Mouse (Mus musculus): ENCODE results near the gene Ppp2r5e. TPM values are rescaled to one million over a fixed set of nuclear protein-coding genes. Genes with fewer than 3 reads are reported as not detected.
"Not testable (repeated sequence)": the region's sequence is repeated elsewhere in the genome, so short reads cannot be mapped to it uniquely, and the experiment has no call there.

The Ppp2r5e gene
- polyA plus RNA-seq, 1 experiment from 2014 or later = 13.6 TPM

DNA sequence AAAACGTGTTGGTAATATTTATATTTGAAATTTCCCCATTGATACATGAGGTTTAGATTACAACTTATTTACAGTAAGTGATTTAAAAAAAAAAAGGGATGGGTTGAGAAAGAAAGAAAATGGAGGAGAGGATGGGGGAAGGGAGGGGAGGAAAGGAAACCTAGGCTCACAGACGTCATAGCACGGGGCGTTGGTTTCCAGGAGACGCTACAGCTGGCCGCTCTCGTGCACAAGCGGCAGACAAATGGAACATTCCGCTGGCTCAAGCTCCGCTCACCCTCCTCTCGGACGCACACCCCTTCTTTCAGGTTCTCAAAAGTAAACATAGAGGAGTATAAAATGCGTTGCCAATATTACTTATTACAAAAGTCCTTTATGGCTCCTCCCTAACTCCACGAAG, 146.0 kb downstream of the Ppp2r5e start:
- no peak overlapping the region for H3K27ac ChIP-seq (ENCODE audit: low read depth)
- no peaks in the 10 kb centered on the region for H3K27me3 ChIP-seq (replicated peaks; ENCODE audit: control insufficient read depth, insufficient read depth, low read length)
- H3K4me1 ChIP-seq (replicated peaks; ENCODE audit: control insufficient read depth, insufficient read depth, low read length) = no peaks in the 10 kb centered on the region
- H3K4me2 ChIP-seq (ENCODE audit: low read length) = no peak overlapping the region
- H3K36me3 ChIP-seq (ENCODE audit: control insufficient read depth, insufficient read depth, low read length) = peaks cover 36% of the 10 kb centered on the region
- DNase-seq (ENCODE audit: low spot score) (no peak), ATAC-seq (replicated peaks; ENCODE audit: low FRiP score, low TSS enrichment, low read depth) (no peak)
- no peaks in the 10 kb centered on the region for H3K9me3 ChIP-seq (ENCODE audit: control insufficient read depth, low read length)
- WGBS = 54% methylated on average over 14 of the region's 14 CpGs
- H3K4me3 ChIP-seq (ENCODE audit: low read depth, low read length) = no peak overlapping the region
- H3K9ac ChIP-seq (ENCODE audit: low read length) = no peak overlapping the region

DNA sequence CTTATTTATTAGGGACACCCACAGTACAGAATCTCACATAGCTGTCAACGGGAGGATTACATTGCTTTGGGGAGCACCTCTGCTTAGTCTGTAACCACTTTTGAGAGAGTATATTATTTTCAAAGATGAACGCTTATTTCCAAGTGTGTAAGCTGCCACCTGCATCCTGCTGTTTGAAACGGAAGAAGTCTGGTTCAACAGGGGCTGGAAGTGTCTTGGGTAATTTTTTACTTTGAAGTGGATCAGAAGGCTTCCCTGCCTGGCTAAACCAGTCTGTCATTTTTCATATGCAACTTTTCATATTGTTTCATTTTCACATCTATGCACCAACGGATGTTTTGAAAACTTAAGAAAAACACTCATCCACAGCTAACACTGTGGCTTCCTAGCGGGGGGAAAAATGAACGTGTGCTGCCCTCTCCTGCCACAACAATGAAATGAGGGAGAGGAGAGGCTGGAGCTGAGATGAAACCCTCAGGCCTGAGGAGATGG, 146.5 kb downstream of the Ppp2r5e start:
- H3K4me2 ChIP-seq (ENCODE audit: low read length) = no peak overlapping the region
- no peak overlapping the region for H3K9ac ChIP-seq (ENCODE audit: low read length)
- 49% methylated on average over 6 of the region's 6 CpGs for WGBS
- no peaks in the 10 kb centered on the region for H3K4me1 ChIP-seq (replicated peaks; ENCODE audit: control insufficient read depth, insufficient read depth, low read length)
- DNase-seq (ENCODE audit: low spot score) (no peak), ATAC-seq (replicated peaks; ENCODE audit: low FRiP score, low TSS enrichment, low read depth) (no peak)
- H3K36me3 ChIP-seq (ENCODE audit: control insufficient read depth, insufficient read depth, low read length) = peaks cover 36% of the 10 kb centered on the region
- H3K4me3 ChIP-seq (ENCODE audit: low read depth, low read length) = no peak overlapping the region
- no peaks in the 10 kb centered on the region for H3K27me3 ChIP-seq (replicated peaks; ENCODE audit: control insufficient read depth, insufficient read depth, low read length)
- H3K27ac ChIP-seq (ENCODE audit: low read depth) = no peak overlapping the region
- H3K9me3 ChIP-seq (ENCODE audit: control insufficient read depth, low read length) = no peaks in the 10 kb centered on the region

DNA sequence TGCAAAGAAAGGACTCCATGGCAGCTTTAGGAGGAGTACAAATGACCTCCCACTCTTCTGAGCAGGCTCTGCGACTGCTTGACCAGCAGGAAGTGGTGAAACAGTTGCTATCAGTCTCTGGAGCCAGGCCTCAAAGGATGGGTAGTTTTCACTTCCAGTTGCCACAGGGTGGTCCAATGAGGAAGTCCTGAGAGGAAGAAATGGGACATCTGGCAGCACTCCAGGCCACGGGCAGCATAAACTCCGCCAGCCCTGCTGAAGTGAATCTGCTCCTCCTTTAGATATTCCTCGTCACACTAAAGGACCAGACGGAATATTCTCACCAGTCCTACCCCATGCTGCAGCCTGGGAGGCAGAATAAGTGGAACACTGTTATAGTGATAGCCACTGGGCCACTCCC, 147.1 kb downstream of the Ppp2r5e start:
- Histone ChIP-seq H3K9ac (ENCODE audit: low read length) (no peak overlapping the region), H3K4me3 (ENCODE audit: low read depth, low read length) (no peak overlapping the region), H3K9me3 (ENCODE audit: control insufficient read depth, low read length) (no peaks in the 10 kb centered on the region), H3K27ac (ENCODE audit: low read depth) (no peak overlapping the region), H3K36me3 (ENCODE audit: control insufficient read depth, insufficient read depth, low read length) (peaks cover 35% of the 10 kb centered on the region), H3K27me3 (replicated peaks; ENCODE audit: control insufficient read depth, insufficient read depth, low read length) (no peaks in the 10 kb centered on the region), H3K4me2 (ENCODE audit: low read length) (no peak overlapping the region), H3K4me1 (replicated peaks; ENCODE audit: control insufficient read depth, insufficient read depth, low read length) (no peaks in the 10 kb centered on the region)
- no peak for ATAC-seq (replicated peaks; ENCODE audit: low FRiP score, low TSS enrichment, low read depth)
- DNase-seq (ENCODE audit: low spot score) = no peak
- WGBS = 62% methylated on average over 5 of the region's 5 CpGs

DNA sequence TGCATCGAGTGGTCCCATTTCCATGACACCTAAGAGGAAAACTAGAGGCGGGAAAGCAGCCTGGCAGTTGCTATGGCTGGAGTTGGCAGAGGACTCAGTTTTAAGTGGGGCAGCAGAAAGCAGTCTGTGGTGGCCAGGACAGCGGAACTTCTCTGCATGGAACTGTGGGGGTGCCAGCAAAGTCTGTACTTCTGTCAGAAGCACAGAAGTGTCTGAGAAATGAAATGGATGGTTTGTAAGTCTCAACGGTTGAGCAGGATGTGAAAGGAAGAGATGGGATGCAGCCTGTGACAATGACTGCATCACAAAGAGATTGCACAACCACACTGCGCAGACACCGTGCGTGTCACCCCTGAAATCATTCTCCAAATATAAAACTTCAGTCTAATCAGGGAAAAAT, 149.8 kb downstream of the Ppp2r5e start:
- Histone ChIP-seq H3K9ac (ENCODE audit: low read length) (no peak overlapping the region), H3K4me2 (ENCODE audit: low read length) (no peak overlapping the region), H3K27me3 (replicated peaks; ENCODE audit: control insufficient read depth, insufficient read depth, low read length) (no peaks in the 10 kb centered on the region), H3K4me1 (replicated peaks; ENCODE audit: control insufficient read depth, insufficient read depth, low read length) (no peaks in the 10 kb centered on the region), H3K4me3 (ENCODE audit: low read depth, low read length) (no peak overlapping the region), H3K36me3 (ENCODE audit: control insufficient read depth, insufficient read depth, low read length) (peaks cover 9% of the 10 kb centered on the region), H3K27ac (ENCODE audit: low read depth) (no peak overlapping the region), H3K9me3 (ENCODE audit: control insufficient read depth, low read length) (no peaks in the 10 kb centered on the region)
- DNase-seq (ENCODE audit: low spot score) (no peak), ATAC-seq (replicated peaks; ENCODE audit: low FRiP score, low TSS enrichment, low read depth) (no peak)
- 87% methylated on average over 7 of the region's 7 CpGs for WGBS

DNA sequence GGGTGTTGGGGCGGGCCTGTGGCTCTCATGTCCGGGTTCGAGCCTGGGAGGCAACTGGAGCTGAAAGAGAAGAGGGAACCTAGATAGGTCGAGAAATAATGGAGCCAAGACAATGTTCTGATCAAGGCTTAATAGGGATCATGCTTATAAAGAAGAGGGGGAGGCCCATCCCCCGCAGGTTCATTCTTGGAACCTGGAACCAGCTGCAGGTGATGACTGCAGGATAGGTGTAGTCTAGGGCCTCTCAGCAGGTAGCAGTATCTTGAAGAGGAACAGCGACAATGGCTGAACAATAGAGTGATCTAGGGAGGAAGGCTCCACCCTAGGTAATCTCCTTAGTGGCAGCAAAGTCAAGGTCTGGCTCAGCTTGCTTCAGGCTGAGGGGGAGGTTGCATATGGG, 163.6 kb downstream of the Ppp2r5e start:
- H3K4me3 ChIP-seq (ENCODE audit: low read depth, low read length) = not testable (repeated sequence)
- 79% methylated on average over 6 of the region's 6 CpGs for WGBS

DNA sequence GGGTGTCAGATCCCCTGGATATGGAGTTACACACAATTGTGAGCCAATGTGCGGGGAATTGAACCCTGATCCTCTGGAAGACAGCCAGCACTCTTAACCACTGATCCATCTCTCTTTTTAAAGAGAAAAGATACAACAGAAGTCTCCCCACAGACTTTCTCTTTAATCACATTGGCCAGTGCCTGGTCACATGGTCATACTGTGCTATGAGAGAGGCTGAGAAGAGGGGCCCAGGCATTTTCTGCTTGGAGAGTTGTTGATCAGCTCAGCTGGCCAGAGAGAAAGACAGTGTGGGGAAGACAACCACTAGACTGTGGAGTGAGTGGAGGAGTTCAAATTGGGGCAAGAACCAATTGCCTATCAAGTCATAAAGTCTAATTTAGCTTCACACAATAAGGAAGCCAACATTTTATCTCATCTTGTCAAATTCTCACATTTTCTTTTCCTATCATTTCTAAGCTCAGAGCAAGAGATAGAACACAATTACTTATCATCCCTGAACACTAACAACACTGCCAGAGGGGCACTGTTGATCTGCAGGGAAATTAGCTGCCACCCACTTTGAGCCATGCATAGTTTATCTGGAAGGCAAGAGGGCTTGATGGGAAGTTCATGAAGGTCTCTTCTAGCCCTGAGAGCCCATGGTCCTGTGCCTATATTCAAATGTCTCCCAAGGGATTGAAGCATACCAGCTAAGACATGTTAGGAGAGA, 166.2 kb downstream of the Ppp2r5e start:
- H3K4me3 ChIP-seq (ENCODE audit: low read depth, low read length) = no peak overlapping the region
- no peak overlapping the region for H3K4me2 ChIP-seq (ENCODE audit: low read length)
- H3K9ac ChIP-seq (ENCODE audit: low read length) = no peak overlapping the region
- WGBS = 77% methylated on average over 1 of the region's 1 CpGs
- no peak overlapping the region for H3K27ac ChIP-seq (ENCODE audit: low read depth)
- ATAC-seq (replicated peaks; ENCODE audit: low FRiP score, low TSS enrichment, low read depth) (no peak), DNase-seq (ENCODE audit: low spot score) (no peak)
- no peaks in the 10 kb centered on the region for H3K4me1 ChIP-seq (replicated peaks; ENCODE audit: control insufficient read depth, insufficient read depth, low read length)
- H3K36me3 ChIP-seq (ENCODE audit: control insufficient read depth, insufficient read depth, low read length) = no peaks in the 10 kb centered on the region
- H3K27me3 ChIP-seq (replicated peaks; ENCODE audit: control insufficient read depth, insufficient read depth, low read length) = no peaks in the 10 kb centered on the region
- no peaks in the 10 kb centered on the region for H3K9me3 ChIP-seq (ENCODE audit: control insufficient read depth, low read length)

More for the DNA sequence above, 163.6 kb downstream of the Ppp2r5e start:
- H3K9me3 ChIP-seq (ENCODE audit: control insufficient read depth, low read length); DNase-seq (ENCODE audit: low spot score); ATAC-seq (replicated peaks; ENCODE audit: low FRiP score, low TSS enrichment, low read depth); H3K27ac ChIP-seq (ENCODE audit: low read depth); H3K36me3 ChIP-seq (ENCODE audit: control insufficient read depth, insufficient read depth, low read length); H3K9ac ChIP-seq (ENCODE audit: low read length); H3K4me2 ChIP-seq (ENCODE audit: low read length); H3K27me3 ChIP-seq (replicated peaks; ENCODE audit: control insufficient read depth, insufficient read depth, low read length); H3K4me1 ChIP-seq (replicated peaks; ENCODE audit: control insufficient read depth, insufficient read depth, low read length): not testable (repeated sequence)

DNA sequence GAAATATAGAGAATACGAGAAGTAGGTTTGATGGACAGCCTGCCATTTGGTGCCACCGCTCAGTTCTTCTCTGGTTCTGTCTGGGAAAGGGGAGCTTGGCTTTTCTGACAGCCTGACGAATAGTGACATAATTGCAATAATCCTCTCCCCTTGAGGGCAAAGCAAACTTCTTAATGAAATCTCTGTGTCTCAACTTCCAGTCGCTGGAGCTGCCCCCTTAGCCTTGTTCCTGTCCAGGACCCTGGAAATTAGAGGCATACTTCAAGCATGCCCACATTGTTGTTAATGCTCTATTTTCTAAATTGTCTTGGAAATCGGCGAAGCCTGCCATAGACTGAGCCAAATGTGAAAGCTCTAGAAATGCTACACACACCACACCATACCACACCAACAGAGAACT, 167.3 kb downstream of the Ppp2r5e start:
- no peaks in the 10 kb centered on the region for H3K9me3 ChIP-seq (ENCODE audit: control insufficient read depth, low read length)
- ATAC-seq (replicated peaks; ENCODE audit: low FRiP score, low TSS enrichment, low read depth) (no peak), DNase-seq (ENCODE audit: low spot score) (no peak)
- no peak overlapping the region for H3K4me2 ChIP-seq (ENCODE audit: low read length)
- H3K27me3 ChIP-seq (replicated peaks; ENCODE audit: control insufficient read depth, insufficient read depth, low read length) = no peaks in the 10 kb centered on the region
- H3K36me3 ChIP-seq (ENCODE audit: control insufficient read depth, insufficient read depth, low read length) = no peaks in the 10 kb centered on the region
- H3K4me1 ChIP-seq (replicated peaks; ENCODE audit: control insufficient read depth, insufficient read depth, low read length) = no peaks in the 10 kb centered on the region
- 85% methylated on average over 6 of the region's 6 CpGs for WGBS
- no peak overlapping the region for H3K9ac ChIP-seq (ENCODE audit: low read length)
- H3K27ac ChIP-seq (ENCODE audit: low read depth) = no peak overlapping the region
- H3K4me3 ChIP-seq (ENCODE audit: low read depth, low read length) = no peak overlapping the region

DNA sequence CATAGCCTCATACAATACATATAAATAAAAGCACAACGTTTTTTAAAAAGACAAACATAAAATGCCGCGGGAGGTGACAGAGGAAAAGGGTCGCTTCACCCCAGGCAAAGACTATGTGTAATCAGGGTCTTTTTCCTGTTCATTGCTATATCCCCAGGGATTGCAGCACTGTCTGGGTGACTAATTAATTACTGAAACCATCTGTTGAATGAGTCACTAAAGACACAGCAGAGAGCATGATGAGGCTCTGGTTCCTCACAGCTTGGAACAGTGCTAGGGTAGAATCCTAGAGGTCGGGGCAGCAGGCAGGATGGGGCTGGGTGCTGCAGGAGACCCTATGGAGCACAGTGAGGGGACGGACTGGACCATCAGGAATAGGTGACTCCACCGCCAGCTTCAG, 170.2 kb downstream of the Ppp2r5e start:
- DNase-seq (ENCODE audit: low spot score) (no peak), ATAC-seq (replicated peaks; ENCODE audit: low FRiP score, low TSS enrichment, low read depth) (no peak)
- Histone ChIP-seq H3K4me3 (ENCODE audit: low read depth, low read length) (no peak overlapping the region), H3K9ac (ENCODE audit: low read length) (no peak overlapping the region), H3K27me3 (replicated peaks; ENCODE audit: control insufficient read depth, insufficient read depth, low read length) (no peaks in the 10 kb centered on the region), H3K27ac (ENCODE audit: low read depth) (no peak overlapping the region), H3K4me2 (ENCODE audit: low read length) (no peak overlapping the region), H3K36me3 (ENCODE audit: control insufficient read depth, insufficient read depth, low read length) (no peaks in the 10 kb centered on the region), H3K4me1 (replicated peaks; ENCODE audit: control insufficient read depth, insufficient read depth, low read length) (no peaks in the 10 kb centered on the region), H3K9me3 (ENCODE audit: control insufficient read depth, low read length) (no peaks in the 10 kb centered on the region)
- whole genome bisulfite sequencing = 88% methylated on average over 7 of the region's 7 CpGs

DNA sequence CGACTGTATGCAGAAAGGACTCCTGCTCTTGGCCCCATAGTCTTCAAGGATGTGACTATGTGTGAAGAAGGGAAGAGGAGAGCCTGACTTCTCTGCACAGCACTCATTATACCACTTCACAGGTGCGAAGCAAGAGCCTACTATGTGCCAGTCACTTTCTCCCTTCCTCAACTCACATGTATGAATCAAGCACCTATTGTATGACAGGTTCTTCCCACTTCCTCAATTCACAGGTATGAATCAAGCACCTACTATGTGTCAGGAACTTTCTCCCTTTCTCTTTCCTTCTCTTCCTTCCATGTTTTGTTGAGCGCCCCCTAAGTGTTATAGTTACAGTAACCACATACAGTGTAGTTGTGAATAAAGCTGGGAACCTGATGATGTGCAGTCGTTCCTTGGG, 171.2 kb downstream of the Ppp2r5e start:
- H3K9ac ChIP-seq (ENCODE audit: low read length) = no peak overlapping the region
- no peaks in the 10 kb centered on the region for H3K9me3 ChIP-seq (ENCODE audit: control insufficient read depth, low read length)
- H3K27me3 ChIP-seq (replicated peaks; ENCODE audit: control insufficient read depth, insufficient read depth, low read length) = no peaks in the 10 kb centered on the region
- no peak for ATAC-seq (replicated peaks; ENCODE audit: low FRiP score, low TSS enrichment, low read depth)
- 82% methylated on average over 4 of the region's 4 CpGs for WGBS
- H3K27ac ChIP-seq (ENCODE audit: low read depth) = no peak overlapping the region
- no peaks in the 10 kb centered on the region for H3K4me1 ChIP-seq (replicated peaks; ENCODE audit: control insufficient read depth, insufficient read depth, low read length)
- H3K36me3 ChIP-seq (ENCODE audit: control insufficient read depth, insufficient read depth, low read length) = no peaks in the 10 kb centered on the region
- no peak for DNase-seq (ENCODE audit: low spot score)
- H3K4me3 ChIP-seq (ENCODE audit: low read depth, low read length) = no peak overlapping the region
- H3K4me2 ChIP-seq (ENCODE audit: low read length) = no peak overlapping the region

Data from intestine, embryonic 14.5 days (tissue).